Mouse (Mus musculus) liver, adult (tissue): ENCODE measurements at regions not wholly inside any gene's neighbourhood (a gene's known extent, or its start where the extent isn't known, plus 50 kb on each side); places are given as distances from the start of the nearest gene placed in this dataset.
A peak's percentile ranks its signal among the peaks of the same experiment; 100 is the strongest.

ENCODE experiments used
- GATA4 ChIP-seq: IDR thresholded peaks from 2 replicates; pipeline ENCODE4 v1.6.1; 2014; ENCODE audit warnings: mild to moderate bottlenecking, low read length; ENCODE audit not compliant: insufficient replicate concordance

GRCm38 (mm10) chr3:117132897-117133296 lies 164.1 kb upstream of the Palmd start:
- TF ChIP-seq GATA4, result no peak

- TF ChIP-seq GATA4, result no peak
Observed at GRCm38 (mm10) chr3:117122211-117122610, 153.4 kb upstream of the Palmd start.

- TF ChIP-seq GATA4, result no peak
Observed at GRCm38 (mm10) chr3:117120086-117121055, 151.6 kb upstream of the Palmd start.

GRCm38 (mm10) chr3:117119576-117119975 lies 150.8 kb upstream of the Palmd start:
- TF ChIP-seq GATA4, result no peak

DNA sequence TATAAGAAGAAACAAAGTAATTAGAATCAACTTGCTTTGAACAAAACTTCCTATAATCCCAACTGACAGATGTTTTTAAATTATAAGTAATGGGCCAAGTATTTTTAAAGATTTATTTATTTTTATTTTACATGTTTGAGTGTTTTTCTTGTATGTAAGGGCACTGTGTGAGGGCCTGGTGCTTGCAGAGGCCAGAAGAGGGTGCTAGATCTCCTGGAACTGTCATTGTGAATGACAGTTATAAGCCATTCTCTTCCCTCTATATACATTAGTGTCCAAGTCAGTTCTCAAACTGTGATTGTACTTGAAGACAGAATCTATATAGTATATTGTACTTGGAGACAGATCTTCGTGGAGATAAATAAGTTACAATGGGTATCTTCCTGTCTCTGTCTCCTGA lies 149.1 kb upstream of the Palmd start:
- TF ChIP-seq GATA4, result no peak

DNA sequence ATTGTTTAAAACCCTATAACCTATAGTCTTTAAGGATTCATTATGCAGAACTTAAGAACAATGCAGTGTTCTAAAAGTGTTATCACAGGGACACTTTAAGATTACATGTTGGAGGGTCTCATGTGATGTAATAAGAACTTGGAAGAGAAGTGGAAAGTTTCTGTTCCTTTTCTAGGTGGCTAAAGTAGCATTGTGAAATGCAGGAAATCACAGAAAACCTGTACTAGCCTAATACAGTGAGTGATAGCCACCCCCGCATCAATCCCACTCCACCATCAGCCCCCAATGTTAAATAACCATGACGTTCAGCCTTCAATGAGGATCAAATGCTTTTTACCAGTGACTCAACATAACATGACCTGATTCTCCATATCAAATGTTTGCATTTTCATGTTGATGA lies 147.4 kb upstream of the Palmd start:
- no peak for TF ChIP-seq GATA4

DNA sequence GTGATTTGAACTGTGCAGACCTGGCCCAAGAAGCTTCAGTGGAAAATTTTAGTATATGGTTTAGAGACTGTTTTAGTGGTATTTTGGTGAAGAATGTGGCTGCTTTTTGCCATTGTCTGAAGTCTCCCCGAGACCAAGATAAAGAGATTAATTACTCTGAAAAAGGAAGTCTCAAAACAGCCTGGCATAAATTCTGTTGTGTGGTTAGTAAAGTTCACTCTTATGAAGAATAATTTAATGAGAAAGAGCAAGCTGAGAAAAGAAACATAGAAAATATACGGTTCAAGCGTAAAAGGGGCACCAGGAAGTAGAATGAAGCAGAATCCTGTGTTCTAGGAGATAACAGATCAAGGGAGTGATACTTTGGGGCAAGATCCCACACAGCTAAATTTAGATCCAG lies 144.0 kb upstream of the Palmd start:
- no peak for TF ChIP-seq GATA4

GRCm38 (mm10) chr3:117112304-117112703 lies 143.5 kb upstream of the Palmd start:
- TF ChIP-seq GATA4, result no peak

DNA sequence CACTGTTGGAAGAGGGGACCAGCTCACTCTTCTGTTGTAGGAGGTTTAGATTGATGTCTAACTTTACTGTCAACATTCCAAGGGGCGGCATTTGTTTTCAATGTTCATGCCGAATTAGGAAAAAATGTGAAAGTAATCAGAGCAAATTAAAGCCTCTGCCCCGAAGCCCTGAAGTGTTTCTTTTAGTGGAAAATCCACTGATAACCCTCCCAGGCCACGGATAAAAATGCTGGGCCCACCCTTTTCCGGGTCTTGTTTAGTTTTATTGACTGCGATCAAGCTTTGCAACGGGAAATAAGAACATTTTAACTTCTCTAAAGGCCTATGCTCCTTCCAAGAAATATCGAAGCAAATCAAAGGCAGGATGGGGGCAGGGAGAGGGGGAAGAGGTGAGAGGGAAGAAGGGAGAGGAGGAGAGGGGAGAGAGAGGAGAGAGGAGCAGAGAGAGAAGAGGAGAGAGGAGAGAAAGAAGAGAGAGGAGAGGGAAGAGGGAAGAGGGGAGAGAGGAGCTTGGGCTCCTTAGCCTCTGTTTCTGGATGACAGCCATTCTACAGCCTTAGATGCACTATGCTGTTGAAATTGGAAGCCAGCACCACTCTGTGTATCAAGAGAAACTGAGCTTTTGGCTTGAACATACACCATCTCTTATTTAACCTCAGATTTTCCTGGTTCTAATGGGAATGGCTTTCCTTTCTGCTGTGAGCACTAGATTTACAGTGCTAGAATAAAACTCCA lies 140.3 kb upstream of the Palmd start:
- peak; percentile 18; the same call in 1 of the 2 replicates for TF ChIP-seq GATA4

DNA sequence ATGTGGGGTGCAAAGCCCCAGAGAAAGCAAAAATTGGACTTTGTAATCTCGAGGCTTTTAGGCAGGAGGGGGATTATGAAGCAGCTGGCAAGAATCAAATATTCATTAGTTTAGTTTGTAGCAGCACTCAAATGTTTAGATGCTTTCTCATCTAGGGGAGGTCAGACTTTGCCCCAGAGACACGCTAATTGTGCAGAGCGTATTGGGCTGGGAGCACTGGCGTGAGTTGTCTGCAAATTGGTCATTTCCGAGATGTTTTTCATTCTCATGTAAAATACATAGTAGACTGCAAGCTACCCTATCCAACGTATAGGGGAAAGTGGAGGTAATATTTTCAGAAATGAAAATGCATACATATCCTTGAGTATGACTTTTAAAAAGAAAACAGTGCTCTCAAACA lies 139.2 kb upstream of the Palmd start:
- TF ChIP-seq GATA4, result no peak

DNA sequence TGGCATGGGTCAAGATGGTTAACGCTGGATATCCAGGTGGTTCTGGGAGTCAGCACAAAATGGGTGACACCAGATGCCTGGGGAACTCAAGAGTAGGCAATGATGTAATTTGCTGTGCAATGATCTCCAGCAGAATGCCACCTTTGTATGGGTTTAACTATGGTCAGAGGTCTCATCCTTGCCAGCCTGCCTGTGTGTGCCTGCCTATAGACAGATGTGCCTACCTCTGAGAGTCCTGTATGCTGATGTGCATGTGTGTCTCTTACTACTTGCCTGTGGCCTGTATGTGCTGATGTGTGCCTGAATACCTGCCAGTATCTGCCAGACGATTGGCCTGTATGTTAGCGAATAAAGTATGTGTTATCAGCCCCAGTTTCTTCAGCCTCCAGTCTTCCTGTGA lies 138.6 kb upstream of the Palmd start:
- no peak for TF ChIP-seq GATA4

DNA sequence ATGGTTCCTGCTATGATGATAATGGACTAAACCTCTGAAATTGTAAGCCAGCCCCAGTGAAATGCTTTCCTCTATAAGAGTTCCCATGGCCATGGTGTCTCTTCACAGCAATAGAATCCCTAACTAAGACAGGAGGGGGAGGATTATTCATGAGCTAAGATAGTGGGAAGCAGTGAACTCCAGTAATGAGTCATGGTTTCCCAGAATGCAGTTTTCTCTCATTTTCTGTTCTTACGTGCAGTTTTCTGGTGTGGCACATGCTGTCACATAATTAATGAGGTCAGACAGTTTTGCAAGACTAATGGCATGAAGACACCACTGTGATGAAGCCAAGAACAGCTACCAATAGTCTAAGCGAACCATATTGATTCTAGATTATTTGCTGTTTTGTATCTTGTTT lies 118.9 kb upstream of the Palmd start:
- TF ChIP-seq GATA4, result no peak

- no peak for TF ChIP-seq GATA4
Observed at GRCm38 (mm10) chr3:117076734-117077133, 107.9 kb upstream of the Palmd start.

DNA sequence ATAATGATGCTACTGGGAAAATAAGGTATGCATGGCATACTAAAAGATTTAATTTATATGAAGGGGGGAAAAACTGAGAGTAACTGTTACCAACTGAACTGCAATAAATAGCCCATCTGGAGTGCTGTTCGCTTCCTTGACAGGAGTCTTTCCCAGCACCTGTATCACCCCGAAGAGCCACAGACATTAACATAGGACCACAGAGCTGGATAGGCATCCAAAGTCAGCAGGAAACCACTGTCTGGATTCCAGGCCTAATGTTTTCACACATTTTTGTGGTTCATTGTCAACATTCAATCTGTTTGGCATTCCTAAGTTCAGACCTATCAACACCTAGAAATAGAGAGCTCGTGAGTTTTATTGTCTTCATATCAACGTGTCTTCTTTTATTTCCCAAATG lies 104.6 kb upstream of the Palmd start:
- no peak for TF ChIP-seq GATA4

GRCm38 (mm10) chr3:117072998-117073397 lies 104.2 kb upstream of the Palmd start:
- TF ChIP-seq GATA4, result no peak

- no peak for TF ChIP-seq GATA4
Observed at GRCm38 (mm10) chr3:117071851-117072250, 103.1 kb upstream of the Palmd start.

DNA sequence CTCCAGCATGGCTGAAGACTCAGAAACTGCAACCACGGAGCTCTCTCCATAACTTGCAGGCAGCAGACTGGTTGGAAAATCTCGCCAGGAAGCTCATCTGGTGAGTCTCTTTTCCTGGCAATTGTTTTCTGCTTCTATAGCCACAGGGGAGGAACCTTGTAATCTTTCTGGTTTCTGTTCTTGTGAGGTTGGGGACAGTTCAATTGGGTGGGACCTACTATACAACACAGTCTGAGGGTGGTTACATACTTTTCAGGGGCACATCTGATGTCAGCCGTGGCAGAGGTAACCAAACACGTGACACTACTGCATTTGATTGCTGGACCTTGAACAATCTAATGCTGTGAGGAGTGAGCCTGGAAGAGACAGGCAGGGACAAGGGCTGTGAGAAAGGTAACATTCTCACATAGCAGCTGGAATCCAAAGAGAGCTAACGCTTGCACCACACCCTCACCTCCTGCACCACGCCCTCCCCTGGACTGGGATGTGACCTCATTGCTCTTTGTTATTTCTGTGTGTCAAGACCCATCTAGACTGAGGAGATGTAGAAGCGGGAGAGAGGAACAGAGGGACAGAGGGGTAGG lies 98.8 kb upstream of the Palmd start:
- TF ChIP-seq GATA4, result no peak

- no peak for TF ChIP-seq GATA4
Observed at GRCm38 (mm10) chr3:117065904-117066303, 97.1 kb upstream of the Palmd start.
